Mouse (Mus musculus): Measurements from ENCODE around the gene C2cd4d.

GRCm38 (mm10) chr3:94383476-94383875 is 21.2 kb downstream of the C2cd4d start:
- no peak for TF ChIP-seq CTCF (IDR thresholded peaks at IDR 0.05; ENCODE audit: insufficient read depth, low read depth, low read length)
- TF ChIP-seq POLR2A (IDR thresholded peaks at IDR 0.05; ENCODE audit: insufficient read depth, low read depth, low read length), result no peak

Measured in olfactory bulb, adult 2 months (tissue).